Mouse (Mus musculus) CH12.LX (cell line): ENCODE measurements around the gene Capn11. TPM values are rescaled to one million over a fixed set of nuclear protein-coding genes. Genes with fewer than 3 reads are reported as not detected.

Source experiments
- DNase-seq: peaks from one replicate; pipeline ENCODE4 v3.0.0-alpha.2; 2013; ENCODE audit errors: extremely low read depth
- H3K27ac ChIP-seq: 2 replicates; pipeline ENCODE4 v1.5.1; 2012; ENCODE audit warnings: low read depth, mild to moderate bottlenecking, control low read depth, moderate library complexity; ENCODE audit not compliant: insufficient read depth
- H3K27me3 ChIP-seq: replicated peaks from 2 replicates; pipeline ENCODE3; 2012; ENCODE audit warnings: inconsistent platforms
- H3K36me3 ChIP-seq, 2 experiments: replicated peaks in 1 of 2; 2 replicates each; pipeline versions ENCODE3 to v1.6.1; 2012; ENCODE audit warnings: inconsistent platforms in 1 of 2, low read length in 1 of 2, mild to moderate bottlenecking in 1 of 2, mixed read lengths in 1 of 2, moderate library complexity in 1 of 2; ENCODE audit not compliant: control insufficient read depth in 1 of 2, insufficient read depth in 1 of 2
- H3K4me1 ChIP-seq, 2 experiments: 2 replicates each; pipeline ENCODE4 v1.6.1; 2012; ENCODE audit warnings: inconsistent platforms in 1 of 2, moderate library complexity in 1 of 2; ENCODE audit not compliant: insufficient read depth in 2 of 2, control insufficient read depth in 1 of 2
- H3K4me2 ChIP-seq: 2 replicates; pipeline ENCODE4 v1.6.1; 2012; ENCODE audit warnings: low read depth, mild to moderate bottlenecking, control low read depth; ENCODE audit not compliant: poor library complexity, insufficient read depth, severe bottlenecking
- H3K4me3 ChIP-seq, 3 experiments: fragments of 150-350 bp in 1 of 3; sonication (generic) in 1 of 3; replicated peaks in 1 of 3; 2 replicates each; pipeline versions ENCODE3 to v1.5.1; 2011 to 2012; ENCODE audit warnings: low read depth in 2 of 3, low read length in 2 of 3, mild to moderate bottlenecking in 2 of 3, moderate library complexity in 2 of 3, control low read depth in 1 of 3, improper control_type of control experiment in 1 of 3, inconsistent platforms in 1 of 3, mixed read lengths in 1 of 3; ENCODE audit not compliant: poor library complexity in 1 of 3
- H3K79me2 ChIP-seq: replicated peaks from 2 replicates; pipeline ENCODE4 v1.6.1; 2012; ENCODE audit warnings: mild to moderate bottlenecking, moderate library complexity; ENCODE audit not compliant: control insufficient read depth, poor library complexity, insufficient read depth, severe bottlenecking; ENCODE audit errors: extremely low read depth
- H3K9ac ChIP-seq: 2 replicates; pipeline ENCODE4 v1.6.1; 2012; ENCODE audit warnings: low read depth, mild to moderate bottlenecking, control low read depth, moderate library complexity; ENCODE audit not compliant: insufficient read depth
- H3K9me3 ChIP-seq: replicated peaks from 2 replicates; pipeline ENCODE3; 2012; ENCODE audit warnings: low read length, inconsistent platforms, mixed read lengths
- BHLHE40 ChIP-seq: IDR thresholded peaks from 2 replicates; pipeline ENCODE4 v1.6.1; 2011; ENCODE audit warnings: mild to moderate bottlenecking, low read depth, low read length, improper control_type of control experiment
- CHD1 ChIP-seq: IDR thresholded peaks from 2 replicates; pipeline ENCODE4 v1.6.1; 2012; ENCODE audit warnings: low read depth, low read length, improper control_type of control experiment, inconsistent platforms
- CTCF ChIP-seq, 2 experiments: IDR thresholded peaks in 1 of 2; conservative IDR thresholded peaks in 1 of 2; 2 replicates each; pipeline ENCODE4 v1.5.1; 2011 to 2012; ENCODE audit warnings: low read depth in 2 of 2, low read length in 2 of 2, improper control_type of control experiment in 1 of 2, inconsistent platforms in 1 of 2, mild to moderate bottlenecking in 1 of 2, moderate library complexity in 1 of 2
- E2F4 ChIP-seq: IDR thresholded peaks from 2 replicates; pipeline ENCODE4 v1.6.1; 2011; ENCODE audit warnings: low read depth, low read length, improper control_type of control experiment; ENCODE audit not compliant: insufficient replicate concordance
- ETS1 ChIP-seq: conservative IDR thresholded peaks from 2 replicates; pipeline ENCODE4 v1.6.1; 2012; ENCODE audit warnings: low read depth, mild to moderate bottlenecking, inconsistent platforms, low read length, improper control_type of control experiment, moderate library complexity
- GABPA ChIP-seq: IDR thresholded peaks from 2 replicates; pipeline ENCODE4 v1.6.1; 2012; ENCODE audit warnings: low read depth, low read length, improper control_type of control experiment, inconsistent platforms; ENCODE audit not compliant: insufficient replicate concordance
- HCFC1 ChIP-seq: IDR thresholded peaks from 2 replicates; pipeline ENCODE4 v1.6.1; 2012; ENCODE audit warnings: low read depth, mild to moderate bottlenecking, inconsistent platforms, low read length, improper control_type of control experiment
- IRF4 ChIP-seq: IDR thresholded peaks from 2 replicates; pipeline ENCODE4 v1.6.1; 2014; ENCODE audit warnings: low read depth, mild to moderate bottlenecking, inconsistent platforms, low read length, improper control_type of control experiment
- JUND ChIP-seq: conservative IDR thresholded peaks from 2 replicates; pipeline ENCODE4 v1.6.1; 2011; ENCODE audit warnings: low read depth, low read length, improper control_type of control experiment
- MAX ChIP-seq: IDR thresholded peaks from 2 replicates; pipeline ENCODE4 v1.6.1; 2011; ENCODE audit warnings: low read length, improper control_type of control experiment
- MEF2A ChIP-seq: IDR thresholded peaks from 2 replicates; pipeline ENCODE4 v1.6.1; 2014; ENCODE audit warnings: low read depth, mild to moderate bottlenecking, inconsistent platforms, low read length, improper control_type of control experiment, borderline replicate concordance
- MYC ChIP-seq: IDR thresholded peaks from 2 replicates; pipeline ENCODE4 v1.6.1; 2011; ENCODE audit warnings: low read depth, mild to moderate bottlenecking, improper control_type of control experiment, low read length
- NELFE ChIP-seq: IDR thresholded peaks from 2 replicates; pipeline ENCODE4 v1.6.1; 2011; ENCODE audit warnings: low read depth, low read length, improper control_type of control experiment
- NRF1 ChIP-seq: IDR thresholded peaks from 2 replicates; pipeline ENCODE4 v1.6.1; 2014; ENCODE audit warnings: low read depth, mild to moderate bottlenecking, inconsistent platforms, low read length, improper control_type of control experiment, moderate library complexity
- PAX5 ChIP-seq: IDR thresholded peaks from 2 replicates; pipeline ENCODE4 v1.6.1; 2012; ENCODE audit warnings: low read length, inconsistent platforms, mixed read lengths
- POLR2AphosphoS2 ChIP-seq: IDR thresholded peaks from 2 replicates; pipeline ENCODE4 v1.6.1; 2011; ENCODE audit warnings: low read depth, low read length, improper control_type of control experiment
- RAD21 ChIP-seq: IDR thresholded peaks from 2 replicates; pipeline ENCODE4 v1.6.1; 2011; ENCODE audit warnings: low read depth, mild to moderate bottlenecking, low read length, improper control_type of control experiment, moderate library complexity
- RCOR1 ChIP-seq: conservative IDR thresholded peaks from 2 replicates; pipeline ENCODE4 v1.6.1; 2012; ENCODE audit warnings: low read depth, mild to moderate bottlenecking, inconsistent platforms, low read length, improper control_type of control experiment
- SIN3A ChIP-seq: IDR thresholded peaks from 2 replicates; pipeline ENCODE4 v1.6.1; 2012; ENCODE audit warnings: low read length, improper control_type of control experiment, inconsistent platforms
- SMC3 ChIP-seq: IDR thresholded peaks from 2 replicates; pipeline ENCODE4 v1.6.1; 2011; ENCODE audit warnings: low read depth, low read length, improper control_type of control experiment
- TBP ChIP-seq: conservative IDR thresholded peaks from 2 replicates; pipeline ENCODE4 v1.6.1; 2011; ENCODE audit warnings: low read depth, low read length, improper control_type of control experiment
- TCF12 ChIP-seq: IDR thresholded peaks from 2 replicates; pipeline ENCODE4 v1.6.1; 2014; ENCODE audit warnings: low read depth, mild to moderate bottlenecking, inconsistent platforms, low read length, improper control_type of control experiment
- UBTF ChIP-seq: IDR thresholded peaks from 2 replicates; pipeline ENCODE4 v1.6.1; 2012; ENCODE audit warnings: low read depth, mild to moderate bottlenecking, inconsistent platforms, low read length, improper control_type of control experiment, moderate library complexity
- USF1 ChIP-seq: IDR thresholded peaks from 2 replicates; pipeline ENCODE4 v1.6.1; 2014; ENCODE audit warnings: low read depth, mild to moderate bottlenecking, inconsistent platforms, low read length, improper control_type of control experiment
- USF2 ChIP-seq: conservative IDR thresholded peaks from 2 replicates; pipeline ENCODE4 v1.6.1; 2011; ENCODE audit warnings: low read depth, low read length, improper control_type of control experiment
- ZMIZ1 ChIP-seq: IDR thresholded peaks from 2 replicates; pipeline ENCODE4 v1.6.1; 2012; ENCODE audit warnings: low read depth, mild to moderate bottlenecking, inconsistent platforms, low read length, improper control_type of control experiment
- dilution Hi-C: fragments of 300-500 bp; cut with MboI; formaldehyde crosslinking; loops from 2 replicates; pipeline ENCODE4 v1.14.3; 2020; ENCODE audit warnings: low sequenced_read_pairs; ENCODE audit not compliant: extremely low pct_unique_long_range_greater_than_20kb, extremely low pct_ligation_motif_present
- in situ Hi-C: fragments of 300-500 bp; cut with MboI; formaldehyde crosslinking; loops from 3 replicates; pipeline ENCODE4 v1.14.3; 2019; ENCODE audit warnings: low sequenced_read_pairs, low pct_ligation_motif_present, low pct_unique_long_range_greater_than_20kb, mixed read lengths
- polyA plus RNA-seq: library from polyadenylated mRNA; unstranded; fragments of >175 nt; gene quantifications from 2 replicates; pipeline ENCODE4 v1.2.1, GENCODE M21; 2012; ENCODE audit warnings: low read depth; ENCODE audit not compliant: insufficient read length
- total RNA-seq, 2 experiments: library from RNA; depleted of rRNA; stranded (reverse); fragments of 300-350 nt in 1 of 2; fragments of >200 nt in 1 of 2; gene quantifications; 2 replicates each; pipeline ENCODE4 v1.2.3; 2012 to 2014

Capn11 gene
- total and polyA plus RNA-seq, 3 experiments = 0.09 TPM; not detected in 2

GRCm38 (mm10) chr17:45692159-45692558 lies 33.0 kb upstream of the Capn11 start:
- Histone ChIP-seq H3K4me3 (no peak overlapping the region), H3K4me2 (no peak overlapping the region), H3K27ac (no peak overlapping the region), H3K36me3 (peaks cover 9 to 34% of the 10 kb centered on the region in 2 experiments), H3K9ac (no peak overlapping the region), H3K79me2 (no peaks in the 10 kb centered on the region; the same call in 1 of the 2 replicates), H3K27me3 (no peaks in the 10 kb centered on the region), H3K9me3 (no peaks in the 10 kb centered on the region), H3K4me1 (peaks cover 17 to 60% of the 10 kb centered on the region in 2 experiments)
- no peak for TF ChIP-seq IRF4
- no peak for TF ChIP-seq MYC
- no peak for TF ChIP-seq ETS1
- TF ChIP-seq BHLHE40 = no peak
- TF ChIP-seq POLR2AphosphoS2 = no peak
- TF ChIP-seq NELFE = no peak
- TF ChIP-seq HCFC1 = no peak
- TF ChIP-seq TCF12 = no peak
- no peak for TF ChIP-seq ZMIZ1
- no peak for TF ChIP-seq RAD21
- no peak for TF ChIP-seq TBP
- no peak for TF ChIP-seq GABPA
- TF ChIP-seq SIN3A = no peak
- no peak for TF ChIP-seq PAX5
- TF ChIP-seq RCOR1 = no peak
- TF ChIP-seq CTCF (conservative IDR thresholded peaks at IDR 0.05 in 1 of 2, IDR thresholded peaks at IDR 0.05 in 1 of 2; ENCODE audit: low read depth in 2 of 2, low read length in 2 of 2) = no peak
- no peak for TF ChIP-seq JUND
- no peak for TF ChIP-seq SMC3
- TF ChIP-seq MAX = no peak
- no peak for TF ChIP-seq UBTF
- dilution Hi-C loops (no loop called here), in situ Hi-C loops (no loop called here)
- no peak for DNase-seq

DNA sequence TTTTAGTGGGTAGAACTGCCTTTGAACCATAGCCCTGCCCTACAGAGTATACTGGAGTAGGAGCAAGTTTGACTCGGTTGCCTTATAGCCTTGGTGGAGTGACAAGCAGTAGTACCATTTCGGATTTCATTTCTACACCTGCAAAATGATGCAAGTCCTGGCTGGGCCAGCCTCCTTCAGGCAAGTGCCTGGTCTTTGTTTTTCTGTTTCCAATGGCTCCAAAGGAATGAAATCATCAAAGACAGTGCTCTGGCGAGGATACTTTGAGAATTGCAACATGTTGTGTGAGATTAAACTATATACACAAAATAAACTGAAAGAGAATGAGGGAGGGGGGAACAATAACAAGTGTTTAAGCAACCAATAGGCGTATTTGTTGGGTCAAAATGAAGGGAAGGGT lies 30.9 kb upstream of the Capn11 start:
- no peak overlapping the region for H3K4me2 ChIP-seq
- H3K27ac ChIP-seq = no peak overlapping the region
- H3K27me3 ChIP-seq = no peaks in the 10 kb centered on the region
- H3K9ac ChIP-seq = no peak overlapping the region
- H3K9me3 ChIP-seq = no peaks in the 10 kb centered on the region
- DNase-seq = no peak
- dilution Hi-C loops = no loop called here
- TF ChIP-seq UBTF (no peak), MYC (no peak), MAX (no peak), SIN3A (no peak), USF1 (no peak), PAX5 (no peak), E2F4 (no peak), MEF2A (no peak), BHLHE40 (no peak), JUND (no peak), CTCF (conservative IDR thresholded peaks at IDR 0.05 in 1 of 2, IDR thresholded peaks at IDR 0.05 in 1 of 2; ENCODE audit: low read depth in 2 of 2, low read length in 2 of 2) (no peak), NRF1 (no peak), USF2 (no peak), CHD1 (no peak)
- TF ChIP-seq, all 38 proteins: peak for 0
- Histone ChIP-seq H3K4me1 (peaks cover 13 to 59% of the 10 kb centered on the region in 2 experiments), H3K4me3 (no peak overlapping the region), H3K36me3 (peaks cover 0 to 22% of the 10 kb centered on the region in 2 experiments), H3K79me2 (no peaks in the 10 kb centered on the region; the same call in 1 of the 2 replicates)
- in situ Hi-C loops = no loop called here
